Mouse (Mus musculus): Measurements from ENCODE around the gene Nat8f4. TPM values are rescaled to one million over a fixed set of nuclear protein-coding genes. Genes with fewer than 3 reads are reported as not detected.
"Not testable (repeated sequence)": the region's sequence is repeated elsewhere in the genome, so short reads cannot be mapped to it uniquely, and the experiment has no call there.

Gene Nat8f4
- total RNA-seq, 2 experiments from 2014 or later, result 0.20 to 0.32 TPM

DNA sequence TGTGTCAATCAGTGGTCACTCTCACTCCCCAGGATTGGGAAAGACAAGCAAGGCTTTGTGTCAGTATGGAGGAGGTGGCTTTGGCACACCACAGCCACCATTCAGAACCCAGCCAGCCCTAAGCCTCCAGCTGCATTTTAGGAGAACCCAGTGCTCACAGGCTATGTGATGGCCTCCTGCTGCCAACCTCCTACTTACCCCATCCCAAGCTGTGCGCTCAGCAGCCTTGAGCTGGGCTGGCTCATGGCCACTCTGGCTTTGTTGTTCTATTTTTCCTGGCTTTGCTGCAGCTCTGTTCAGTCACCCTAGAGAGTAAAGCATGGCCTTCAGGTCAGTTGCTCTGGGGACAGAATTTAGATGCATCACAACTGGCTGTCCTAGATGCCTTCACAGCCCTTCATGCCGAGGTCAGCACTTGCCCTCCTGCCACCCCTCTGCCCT is 2.2 kb upstream of the Nat8f4 start:
- peak in 1 of 2 experiments; percentile 10 for DNase-seq
- intact Hi-C loops (cut with DNase I), result not testable (repeated sequence)

DNA sequence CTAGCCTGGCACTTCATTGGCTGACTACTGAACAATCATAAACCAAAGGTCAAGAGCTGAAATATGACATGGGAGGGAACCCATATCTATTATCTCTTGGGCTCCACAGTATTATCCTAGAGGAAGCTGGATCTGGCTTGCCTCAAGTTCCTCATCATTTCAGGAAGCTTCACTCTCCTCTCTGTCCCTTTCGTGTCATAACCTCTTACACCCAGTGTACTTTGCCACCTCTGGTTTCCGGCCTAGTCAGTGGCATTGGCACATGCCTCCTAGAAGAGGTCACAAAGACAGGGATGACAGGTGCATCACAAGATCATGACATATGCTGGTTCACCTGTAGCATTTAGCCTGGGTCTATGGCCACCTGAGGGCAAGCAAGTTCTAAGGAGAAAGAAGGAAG is 2.4 kb downstream of the Nat8f4 start:
- no peak for DNase-seq
- intact Hi-C loops (cut with DNase I), result loop anchor here (5.0 kb wide), 1 partner anchor 70 kb away; the partner anchor contains the start of gene Nat8

DNA sequence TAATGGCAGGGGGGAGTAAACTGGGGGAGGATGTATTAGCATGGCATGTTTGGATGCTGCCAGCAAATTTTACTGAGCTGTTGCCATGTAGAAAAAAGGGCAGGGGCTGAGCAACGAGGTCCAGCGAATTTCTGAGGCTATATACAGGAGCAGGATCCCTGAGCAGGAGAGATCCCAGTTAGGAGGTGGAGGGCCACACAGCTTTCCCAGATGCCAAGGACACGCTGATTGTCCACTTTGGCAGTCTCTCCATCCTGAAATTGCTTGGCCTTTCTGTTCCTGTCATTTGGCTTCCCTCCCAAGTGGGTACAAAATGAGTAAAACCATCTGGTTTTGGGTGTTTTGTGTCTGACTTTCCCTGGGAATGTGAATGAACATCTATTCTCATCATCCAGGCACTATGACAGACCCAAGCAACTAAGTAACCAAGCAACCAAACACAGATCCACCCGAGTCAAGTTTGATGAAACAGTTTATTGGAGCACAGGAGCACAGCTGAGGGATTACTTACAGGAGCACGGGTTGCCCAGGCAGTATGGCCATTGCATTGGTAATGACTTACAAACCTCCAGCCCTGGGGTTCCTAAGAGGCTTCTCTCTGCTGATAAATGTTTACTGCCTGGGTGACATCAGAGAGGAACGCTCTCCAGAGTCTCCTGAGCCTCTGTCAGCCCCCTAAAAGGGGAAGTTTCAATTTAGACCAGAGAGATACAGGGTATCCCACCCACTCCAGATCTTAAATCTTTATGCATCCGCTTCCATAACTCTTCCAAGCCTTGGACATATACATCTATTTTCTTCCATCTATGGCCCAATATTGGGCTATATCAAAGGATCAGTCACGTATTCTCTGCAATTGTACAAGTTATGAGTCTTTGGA is 5.8 kb downstream of the Nat8f4 start:
- not testable (repeated sequence) for DNase-seq
- intact Hi-C loops (cut with DNase I), result loop anchor here (10.0 kb wide), 1 partner anchor 314 kb away; the partner anchor contains the start of gene Alms1

DNA sequence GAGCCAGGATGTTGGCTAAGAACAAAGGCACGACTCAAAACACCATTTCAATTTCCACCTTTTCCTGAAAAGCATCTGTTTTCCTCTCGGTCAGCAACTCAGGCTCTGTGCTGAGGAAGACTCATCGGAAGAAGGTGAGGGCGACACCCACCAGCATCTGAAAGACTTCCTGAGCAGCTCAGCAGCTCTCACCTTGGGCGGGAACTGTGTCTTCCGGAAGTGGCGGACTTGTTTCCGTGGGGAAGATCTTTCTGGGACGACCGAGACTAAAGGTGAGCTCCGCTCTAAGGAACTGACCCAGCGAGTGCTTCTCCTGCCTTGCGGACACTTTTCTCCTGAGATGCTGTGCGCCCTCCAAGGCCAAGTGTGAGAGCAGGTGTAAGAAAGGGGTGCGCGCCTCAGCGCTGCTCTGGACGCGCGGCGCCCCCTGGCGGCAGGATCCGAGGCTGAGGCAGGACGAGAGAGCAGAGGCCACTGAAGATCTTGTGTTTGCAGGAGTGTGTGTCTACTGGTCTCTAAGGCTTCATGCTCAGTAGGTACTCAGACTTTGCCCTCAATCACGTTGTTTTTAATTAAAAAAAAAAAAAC is 9.5 kb downstream of the Nat8f4 start:
- not testable (repeated sequence) for DNase-seq
- intact Hi-C loops (cut with DNase I), result loop anchor here (10.0 kb wide), 1 partner anchor 310 kb away; the partner anchor contains the start of gene Alms1

DNA sequence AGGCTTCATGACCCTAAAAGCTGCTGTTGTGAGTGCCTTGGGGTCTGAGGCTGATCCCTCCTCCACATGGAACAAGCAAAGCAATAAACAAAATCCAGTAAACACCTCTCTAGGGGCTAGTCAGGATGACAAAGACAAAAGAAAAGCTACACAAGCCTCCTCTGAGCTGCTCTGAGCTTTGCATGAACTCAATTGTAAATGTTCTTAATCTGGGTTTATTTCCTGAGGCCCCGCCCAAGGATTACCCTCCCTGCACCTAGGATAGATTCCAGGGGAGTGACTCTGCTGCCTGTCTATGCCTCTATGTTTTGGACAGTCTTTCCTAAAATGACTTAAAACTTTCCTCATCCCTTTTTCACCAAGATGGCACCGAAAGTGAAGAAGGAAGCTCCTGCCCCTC is 15.7 kb downstream of the Nat8f4 start:
- intact Hi-C loops (cut with DNase I), result no loop called here

DNA sequence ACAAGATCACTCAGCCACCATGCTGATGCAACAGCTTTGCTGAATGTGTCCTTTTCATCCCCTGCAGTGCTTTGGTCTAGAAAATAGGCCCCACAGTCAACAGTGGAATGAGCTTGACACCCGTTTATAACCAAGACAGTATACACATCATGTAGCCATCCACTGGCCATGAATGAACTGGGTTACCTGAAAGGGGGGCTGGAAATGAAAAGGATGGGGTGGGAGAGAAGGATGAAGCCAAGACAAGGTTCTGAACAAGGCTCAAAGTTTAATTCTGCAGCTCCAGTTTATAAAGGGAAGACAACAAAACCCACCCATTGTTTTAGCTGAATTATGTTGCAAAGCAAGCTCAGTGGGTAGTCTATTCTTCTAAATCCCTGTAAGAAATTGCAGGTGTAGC is 20.4 kb downstream of the Nat8f4 start:
- no peak for DNase-seq
- intact Hi-C loops (cut with DNase I), result no loop called here

More for the DNA sequence above, 15.7 kb downstream of the Nat8f4 start:
- DNase-seq, result no peak

DNA sequence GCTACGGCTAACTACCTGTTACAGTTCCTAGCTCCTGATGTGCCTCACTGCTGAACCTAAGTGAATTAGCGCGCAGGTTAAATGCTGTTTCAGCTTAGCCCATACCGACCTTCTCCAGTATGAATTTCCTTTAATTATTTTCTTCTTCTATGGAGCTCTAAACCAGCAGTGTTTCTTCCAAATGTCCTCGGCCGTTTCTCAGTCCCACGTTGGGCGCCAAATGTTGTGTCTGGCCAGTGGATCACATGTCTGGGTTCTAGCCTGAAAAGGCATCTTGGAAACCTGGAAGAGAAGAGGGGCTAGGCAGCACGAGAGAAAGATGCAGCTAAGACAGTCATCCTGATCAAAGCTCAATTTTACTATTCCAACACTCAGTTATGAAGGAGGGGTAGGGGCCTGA is 21.4 kb downstream of the Nat8f4 start:
- intact Hi-C loops (cut with DNase I); DNase-seq: not testable (repeated sequence)

DNA sequence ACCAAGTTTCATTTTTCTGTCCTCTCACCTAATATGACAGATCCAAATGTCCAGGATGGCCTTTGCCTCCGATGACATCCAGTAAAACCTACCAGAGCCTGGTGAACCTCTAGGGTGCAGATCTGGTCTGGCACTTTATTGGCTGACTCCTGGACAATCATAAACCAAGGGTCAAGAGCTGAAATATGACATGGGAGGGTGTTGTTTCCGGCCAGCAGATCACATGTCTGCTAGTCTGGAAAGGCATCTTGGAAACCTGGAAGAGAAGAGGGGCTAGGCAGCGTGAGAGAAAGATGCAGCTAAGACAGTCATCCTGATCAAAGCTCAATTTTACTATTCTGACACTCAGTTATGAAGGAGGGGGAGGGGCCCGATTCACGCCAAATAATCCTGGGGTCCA is 35.7 kb downstream of the Nat8f4 start, which contains the start of gene Nat8f2:
Gene Nat8f2, minus strand, starts transcription at position 153 of the 400 bp plus-strand sequence.
- DNase-seq; intact Hi-C loops (cut with DNase I): not testable (repeated sequence)

DNA sequence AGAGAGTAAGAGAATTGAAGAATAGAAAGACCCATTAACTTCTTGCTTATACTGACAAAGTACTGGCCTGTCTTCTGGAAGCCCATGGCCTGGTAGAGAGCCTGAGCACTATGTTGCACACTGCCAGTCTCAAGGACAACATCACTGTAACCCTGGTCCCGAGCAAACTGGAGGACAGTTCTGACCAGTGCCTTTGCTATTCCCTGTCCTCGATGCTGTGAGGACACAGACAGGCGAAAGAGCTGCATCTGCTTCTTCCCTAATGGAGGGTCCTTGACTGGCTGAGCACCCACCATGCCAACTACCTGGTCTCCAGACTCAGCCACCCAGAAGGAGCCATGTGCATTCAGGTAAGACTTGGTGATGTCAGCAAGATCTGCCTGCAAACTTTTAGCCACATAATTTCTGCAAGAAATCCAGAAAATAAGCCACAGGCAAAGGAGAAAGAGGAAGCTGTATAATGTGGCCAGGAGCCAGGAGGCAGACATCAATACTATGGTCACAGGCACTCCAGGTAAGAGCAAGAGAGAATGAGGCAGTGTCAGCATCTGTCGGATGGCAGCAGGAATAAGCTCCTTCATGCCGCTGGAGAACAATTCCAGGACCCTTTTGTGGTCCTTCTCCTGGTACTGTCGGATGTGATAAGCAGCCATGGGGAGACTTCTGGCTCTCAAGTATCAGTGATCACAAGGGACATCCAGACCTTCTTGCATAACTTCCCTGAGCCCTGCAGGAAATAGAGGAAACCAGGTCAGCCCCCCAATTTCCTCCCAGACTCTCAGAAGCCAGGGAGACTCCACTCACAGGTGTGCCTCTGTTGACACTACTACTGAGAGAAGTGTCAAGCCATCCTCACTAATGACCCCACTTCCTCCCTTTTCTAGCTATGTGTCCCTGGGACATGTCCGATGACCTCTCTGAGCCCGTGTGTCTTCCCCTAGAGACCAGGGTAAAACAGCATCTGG is 36.7 kb downstream of the Nat8f4 start:
- intact Hi-C loops (cut with DNase I), result no loop called here
- DNase-seq, result no peak

DNA sequence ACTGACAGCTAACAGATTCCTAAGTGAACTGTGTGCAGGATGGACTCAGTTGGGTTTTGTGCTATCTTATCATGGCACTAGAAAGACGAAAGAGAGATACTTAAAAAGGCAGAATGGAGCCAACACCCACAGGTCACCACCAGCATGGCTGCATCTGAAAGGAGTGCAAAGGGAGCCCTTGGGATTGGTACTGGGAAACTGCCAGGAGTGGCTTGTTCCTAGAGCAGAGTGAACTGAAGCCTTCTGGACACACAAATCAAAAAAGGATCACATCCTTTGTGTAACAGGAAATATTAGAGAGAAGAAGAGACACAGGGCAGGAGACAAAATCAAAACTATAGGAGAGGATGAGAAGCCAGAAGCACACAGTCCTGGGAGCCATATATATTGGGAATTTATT is 37.7 kb downstream of the Nat8f4 start:
- DNase-seq; intact Hi-C loops (cut with DNase I): not testable (repeated sequence)

DNA sequence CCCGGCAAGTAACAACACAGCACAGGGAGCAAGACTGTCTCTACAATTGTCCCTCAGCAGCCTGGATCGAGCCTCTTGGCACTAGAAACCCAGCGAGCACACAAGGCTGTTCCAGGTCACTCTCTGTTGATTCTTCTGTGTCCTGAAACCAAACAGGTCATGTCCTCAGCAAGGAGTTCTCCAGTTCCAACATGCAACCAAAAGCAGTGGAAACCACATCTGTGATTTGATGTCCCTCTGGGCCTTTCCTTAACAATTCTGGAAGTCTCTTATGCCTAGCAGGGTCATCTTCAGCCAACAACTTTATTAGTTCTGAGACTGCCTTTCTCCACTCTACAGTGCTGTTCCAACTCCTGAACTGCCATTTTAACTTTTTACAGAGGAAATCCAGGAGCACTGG is 38.5 kb downstream of the Nat8f4 start:
- intact Hi-C loops (cut with DNase I); DNase-seq: not testable (repeated sequence)

DNA sequence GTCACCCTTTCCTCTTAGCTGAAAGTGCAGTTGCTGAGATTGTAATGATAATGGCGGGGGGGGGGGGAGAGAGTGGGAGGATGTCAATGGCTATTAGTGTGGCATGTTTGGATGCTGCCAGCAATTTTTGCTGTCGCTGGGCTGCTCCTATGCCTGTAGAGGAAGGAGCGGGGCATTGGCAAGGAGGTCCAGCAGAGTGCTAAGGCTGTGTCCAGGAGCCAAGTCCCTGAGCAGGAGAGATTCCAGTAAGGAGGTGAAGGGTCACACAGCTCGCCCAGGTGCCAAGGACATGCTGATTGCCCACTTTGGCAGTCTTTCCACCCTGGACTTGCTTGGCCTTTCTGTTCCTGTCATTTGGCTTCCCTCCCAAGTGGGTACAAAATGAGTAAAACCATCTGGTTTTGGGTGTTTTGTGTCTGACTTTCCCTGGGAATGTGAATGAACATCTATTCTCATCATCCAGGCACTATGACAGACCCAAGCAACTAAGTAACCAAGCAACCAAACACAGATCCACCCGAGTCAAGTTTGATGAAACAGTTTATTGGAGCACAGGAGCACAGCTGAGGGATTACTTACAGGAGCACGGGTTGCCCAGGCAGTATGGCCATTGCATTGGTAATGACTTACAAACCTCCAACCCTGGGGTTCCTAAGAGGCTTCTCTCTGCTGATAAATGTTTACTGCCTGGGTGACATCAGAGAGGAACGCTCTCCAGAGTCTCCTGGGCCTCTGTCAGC is 39.6 kb downstream of the Nat8f4 start:
- intact Hi-C loops (cut with DNase I); DNase-seq: not testable (repeated sequence)

DNA sequence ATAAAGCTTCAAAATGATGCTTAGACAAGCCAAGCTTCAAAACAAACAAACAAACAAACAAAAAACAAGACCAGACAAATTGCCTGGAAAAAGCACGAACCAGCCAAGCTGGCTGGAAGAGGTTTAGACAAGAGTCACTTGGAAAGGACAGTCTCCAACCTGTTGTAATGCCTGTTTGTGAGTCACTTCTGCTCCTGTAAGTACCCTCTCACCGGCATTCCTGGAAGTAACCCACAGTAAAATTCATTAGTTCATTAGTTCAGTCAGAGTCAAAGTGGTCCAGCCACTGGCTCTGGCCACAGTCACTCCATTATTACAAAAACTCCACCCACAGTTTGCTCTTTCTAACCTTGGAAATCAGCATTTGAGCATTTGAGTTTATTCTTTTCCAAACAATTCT is 40.8 kb downstream of the Nat8f4 start:
- intact Hi-C loops (cut with DNase I), result no loop called here
- no peak for DNase-seq

DNA sequence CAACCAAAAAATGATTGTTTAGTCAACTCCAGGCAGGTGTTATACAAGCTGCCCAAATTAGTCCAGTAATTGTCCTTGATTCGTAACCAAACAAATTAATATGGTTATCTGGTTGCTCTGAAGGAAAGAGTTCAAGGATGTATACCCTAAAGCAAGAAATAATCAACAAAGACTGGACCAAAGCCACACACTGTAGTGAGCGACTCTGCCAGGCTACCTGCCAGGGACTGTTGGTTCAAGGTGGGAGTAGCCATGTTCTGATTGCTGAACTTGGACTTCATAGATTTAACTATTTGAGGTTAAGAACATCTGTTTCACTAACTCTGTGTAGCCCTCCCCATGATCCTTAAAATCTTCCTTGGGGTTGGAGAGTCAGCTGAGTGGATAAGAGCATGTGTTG is 41.5 kb downstream of the Nat8f4 start:
- intact Hi-C loops (cut with DNase I), result no loop called here
- no peak for DNase-seq

DNA sequence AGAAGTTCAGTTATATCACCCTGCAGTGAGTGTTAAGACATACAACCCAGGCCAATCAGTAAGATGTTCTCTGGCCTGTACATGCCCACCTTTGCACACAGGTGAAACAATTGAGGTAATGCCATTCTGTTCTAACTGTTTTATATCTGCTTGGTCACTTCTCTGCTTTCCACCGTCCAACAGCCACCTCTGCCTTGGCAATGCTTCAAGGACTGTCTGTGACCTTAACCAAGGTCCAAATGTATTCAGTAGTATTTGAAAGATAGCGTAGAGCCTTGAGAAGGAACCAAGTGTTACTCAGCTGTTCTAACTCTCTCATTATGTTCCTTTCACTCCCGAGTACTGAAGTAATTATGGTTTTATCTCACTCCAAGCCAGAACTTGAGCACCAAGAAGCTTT is 42.1 kb downstream of the Nat8f4 start:
- intact Hi-C loops (cut with DNase I), result no loop called here
- DNase-seq, result no peak

DNA sequence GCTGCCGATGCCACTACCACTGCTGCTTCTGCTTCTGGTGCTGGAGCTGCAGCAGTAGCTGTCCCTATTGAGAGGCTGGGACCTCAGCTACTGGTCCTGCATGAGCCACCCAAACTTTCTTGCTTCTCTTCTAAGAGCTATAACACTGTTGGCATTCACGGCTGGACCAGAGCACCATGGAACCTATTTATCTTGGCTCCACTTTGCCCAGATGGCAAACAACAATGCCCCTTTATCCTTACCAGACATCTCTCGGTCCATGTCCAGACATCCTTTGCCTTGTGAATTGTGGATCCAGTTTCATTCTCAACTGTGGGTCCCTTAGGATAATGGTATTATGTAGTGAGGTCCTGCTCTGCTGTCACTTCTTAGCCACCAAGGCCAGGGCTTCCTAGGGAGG is 43.4 kb downstream of the Nat8f4 start:
- DNase-seq, result no peak
- intact Hi-C loops (cut with DNase I), result no loop called here

DNA sequence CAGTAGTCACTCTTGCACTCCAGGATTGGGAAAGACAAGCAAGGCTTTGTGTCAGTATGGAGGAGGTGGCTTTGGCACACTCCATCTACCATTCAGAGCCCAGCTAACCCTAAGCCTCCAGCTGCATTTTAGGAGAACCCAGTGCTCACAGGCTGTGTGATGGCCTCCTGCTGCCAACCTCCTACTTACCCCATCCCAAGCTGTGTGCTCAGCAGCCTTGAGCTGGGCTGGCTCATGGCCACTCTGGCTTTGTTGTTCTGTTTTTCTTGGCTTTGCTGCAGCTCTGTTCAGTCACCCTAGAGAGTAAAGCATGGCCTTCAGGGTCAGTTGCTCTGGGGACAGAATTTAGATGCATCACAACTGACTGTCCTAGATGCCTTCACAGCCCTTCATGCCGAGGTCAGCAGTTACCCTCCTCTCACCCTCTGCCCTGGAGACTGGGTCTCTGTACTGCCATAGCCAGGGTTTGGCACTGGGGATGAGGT is 48.4 kb downstream of the Nat8f4 start:
- intact Hi-C loops (cut with DNase I), result no loop called here
- peak; percentile 30 to 36 for DNase-seq

DNA sequence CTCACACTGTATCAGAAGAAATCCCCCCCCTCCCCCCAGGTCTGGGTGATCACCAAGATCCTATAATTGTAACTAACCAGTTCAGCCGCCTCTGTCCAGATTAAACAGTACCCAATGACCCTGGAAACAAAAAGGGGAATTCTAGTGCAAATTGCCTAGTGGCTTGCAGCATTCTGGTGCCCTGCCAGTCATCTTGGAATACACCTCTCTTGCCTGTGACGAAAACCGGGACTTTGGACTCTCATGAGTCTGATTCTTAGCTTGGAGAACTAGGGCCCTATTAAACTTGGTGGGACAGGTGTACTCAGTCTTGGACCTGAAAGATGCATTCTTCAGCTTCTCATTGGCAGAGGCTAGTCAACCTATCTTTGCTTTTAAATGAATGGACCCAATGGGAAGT is 51.2 kb downstream of the Nat8f4 start:
- DNase-seq, result no peak
- intact Hi-C loops (cut with DNase I), result no loop called here

DNA sequence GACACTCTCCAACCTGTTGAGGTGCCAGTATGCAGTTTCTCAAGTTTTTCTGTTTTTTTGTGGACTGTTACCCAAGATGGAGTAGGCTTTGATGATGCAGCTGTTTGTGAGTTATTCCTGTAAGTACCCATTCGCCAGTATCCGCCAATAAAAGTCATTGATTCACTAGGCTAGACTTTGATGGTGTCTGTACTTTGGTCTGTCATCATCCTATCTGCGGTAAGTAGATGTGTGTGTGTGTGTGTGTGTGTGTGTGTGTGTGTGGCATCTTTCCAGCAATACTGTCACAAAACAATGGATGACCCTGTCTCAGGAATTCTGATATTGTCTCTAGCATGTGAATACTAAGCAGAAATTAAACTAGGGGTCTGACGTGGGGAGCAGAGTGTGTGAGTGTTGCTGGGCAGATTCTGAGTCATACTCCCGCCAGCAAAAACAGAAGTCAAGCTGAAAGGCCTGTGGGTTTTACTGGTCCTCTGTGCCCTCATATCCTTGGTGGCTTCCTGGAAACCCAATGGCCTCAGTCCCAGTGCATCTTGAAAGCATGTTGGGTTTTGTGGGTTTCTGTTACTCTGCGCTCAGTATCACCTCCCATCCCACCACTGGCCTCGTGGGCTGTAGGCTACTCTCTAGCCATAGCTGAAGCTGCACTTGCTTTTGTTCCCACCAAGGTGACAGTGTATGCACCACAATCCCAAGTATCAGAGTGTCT is 53.5 kb downstream of the Nat8f4 start:
- no peak for DNase-seq
- intact Hi-C loops (cut with DNase I), result no loop called here
